Mouse (Mus musculus) right cerebral cortex, postnatal 10 days (tissue): ENCODE data around the gene Ap3d1.

Experiments
- DNase-seq, 2 experiments: peaks; one replicate each; pipeline ENCODE4 v3.0.0; 2021; ENCODE audit warnings: low spot score in 2 of 2

The Ap3d1 gene

DNA sequence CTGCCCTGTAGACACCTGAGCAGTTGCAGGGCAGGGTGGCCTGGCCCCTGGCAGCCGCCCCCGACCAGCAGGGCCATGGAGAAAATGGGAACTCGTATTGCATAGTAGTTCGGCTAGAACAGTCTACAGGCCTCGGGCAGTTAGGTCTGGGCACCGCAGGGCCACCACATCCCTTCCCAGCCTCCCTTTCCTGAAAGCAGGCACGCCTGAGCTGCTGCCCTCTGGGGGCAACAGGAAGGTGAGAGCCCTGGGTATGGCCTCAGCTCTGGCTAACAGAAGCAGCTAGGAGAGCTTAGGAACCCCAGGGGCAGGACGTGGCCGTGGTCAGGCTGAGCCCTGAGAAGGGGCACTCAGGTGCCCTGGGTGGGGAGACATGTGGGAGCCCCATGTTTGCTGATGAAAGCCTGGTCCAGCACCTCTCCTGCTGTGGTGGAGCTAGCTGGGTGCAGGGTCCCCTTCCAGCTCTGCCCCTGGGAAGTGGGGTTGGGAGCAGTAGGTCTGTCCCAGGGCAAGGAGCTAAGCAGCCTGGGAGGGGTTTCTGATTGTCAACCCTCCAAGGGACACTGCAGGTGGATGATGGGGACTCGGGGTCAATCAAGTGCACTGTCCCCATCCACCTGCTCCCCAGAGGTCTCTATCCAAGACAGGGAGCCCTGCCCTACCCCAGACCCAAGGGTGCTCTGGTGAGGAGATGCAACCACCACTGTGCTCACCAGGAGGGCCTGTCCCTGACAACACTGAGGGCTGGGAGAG is 75.9 kb downstream of the Ap3d1 start:
- no peak for DNase-seq

DNA sequence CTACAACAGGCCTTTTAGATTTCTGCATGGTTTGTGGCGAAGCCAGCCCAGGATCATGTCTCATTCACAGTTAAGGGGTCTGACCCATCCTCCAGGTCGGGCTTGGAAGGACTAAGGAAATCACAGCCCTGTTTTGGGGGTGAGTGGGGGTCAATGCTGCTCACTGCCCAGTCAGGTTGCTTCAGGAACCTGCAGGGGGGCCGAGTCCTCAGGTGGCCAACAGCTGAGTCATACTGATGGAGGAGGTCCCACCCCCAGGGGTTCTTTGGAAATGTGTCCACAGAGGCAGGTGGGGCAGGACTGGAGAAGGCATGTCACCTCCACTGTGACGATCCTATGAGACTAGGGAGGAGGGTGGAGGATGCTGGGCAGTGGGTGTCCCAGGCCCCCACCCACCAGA is 76.6 kb downstream of the Ap3d1 start:
- no peak for DNase-seq

DNA sequence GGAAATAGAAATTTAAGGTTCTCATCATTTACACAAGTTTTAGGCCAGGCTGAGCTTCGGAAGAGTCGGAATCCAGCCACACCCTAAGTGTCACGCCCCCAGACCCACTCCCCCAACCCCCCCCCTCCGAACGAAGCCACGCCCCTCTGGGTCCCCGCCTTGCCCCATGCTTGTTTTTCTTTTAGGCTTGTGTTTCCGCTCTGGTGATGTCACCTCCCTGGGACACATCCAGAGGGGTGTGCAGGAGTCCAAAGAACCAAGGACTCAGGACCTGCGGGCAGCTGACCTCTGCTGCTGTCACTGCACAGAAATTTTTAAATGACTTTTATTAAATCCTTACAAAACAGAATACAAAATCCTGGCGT is 77.1 kb downstream of the Ap3d1 start:
- no peak for DNase-seq

DNA sequence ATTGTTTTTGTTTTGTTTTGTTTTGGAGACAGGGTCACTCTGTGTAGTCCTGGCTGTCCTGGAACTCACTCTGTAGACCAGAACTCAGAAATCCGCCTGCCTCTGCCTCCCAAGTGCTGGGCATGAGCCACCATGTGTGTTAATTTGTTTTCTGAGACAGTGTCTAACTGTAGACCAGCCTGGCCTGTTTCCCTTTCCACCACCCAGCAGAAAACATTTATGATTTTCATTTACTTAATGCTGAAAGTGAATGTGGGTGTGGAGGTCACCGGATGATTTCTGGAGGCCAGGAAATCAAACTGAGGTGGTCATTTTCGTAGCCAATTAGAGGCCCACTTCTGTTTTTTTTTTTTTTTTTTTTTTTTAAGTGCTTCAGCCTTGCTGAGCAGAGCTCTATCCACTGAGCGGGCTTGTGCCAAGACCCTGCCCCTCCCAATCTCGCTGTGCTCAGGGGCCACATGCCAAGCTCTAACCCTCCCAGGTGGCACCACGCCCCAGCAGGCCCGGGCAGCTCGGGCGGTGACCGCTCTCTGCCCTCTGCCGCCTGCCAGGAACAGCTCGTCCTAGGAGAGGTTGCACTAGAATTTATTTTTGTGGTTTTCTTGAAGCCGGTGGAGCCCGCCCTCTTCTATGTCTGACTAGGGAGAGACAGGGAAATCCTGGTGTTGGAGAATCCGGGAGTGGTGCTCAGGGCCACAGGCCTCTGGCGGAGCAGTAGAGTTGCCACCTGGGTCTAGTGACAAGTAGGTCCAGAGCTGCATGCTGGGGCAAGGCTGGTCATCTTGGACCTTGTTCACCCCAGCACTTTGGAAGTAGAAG is 77.7 kb downstream of the Ap3d1 start:
- peak in 1 of 2 experiments; percentile 56 for DNase-seq

DNA sequence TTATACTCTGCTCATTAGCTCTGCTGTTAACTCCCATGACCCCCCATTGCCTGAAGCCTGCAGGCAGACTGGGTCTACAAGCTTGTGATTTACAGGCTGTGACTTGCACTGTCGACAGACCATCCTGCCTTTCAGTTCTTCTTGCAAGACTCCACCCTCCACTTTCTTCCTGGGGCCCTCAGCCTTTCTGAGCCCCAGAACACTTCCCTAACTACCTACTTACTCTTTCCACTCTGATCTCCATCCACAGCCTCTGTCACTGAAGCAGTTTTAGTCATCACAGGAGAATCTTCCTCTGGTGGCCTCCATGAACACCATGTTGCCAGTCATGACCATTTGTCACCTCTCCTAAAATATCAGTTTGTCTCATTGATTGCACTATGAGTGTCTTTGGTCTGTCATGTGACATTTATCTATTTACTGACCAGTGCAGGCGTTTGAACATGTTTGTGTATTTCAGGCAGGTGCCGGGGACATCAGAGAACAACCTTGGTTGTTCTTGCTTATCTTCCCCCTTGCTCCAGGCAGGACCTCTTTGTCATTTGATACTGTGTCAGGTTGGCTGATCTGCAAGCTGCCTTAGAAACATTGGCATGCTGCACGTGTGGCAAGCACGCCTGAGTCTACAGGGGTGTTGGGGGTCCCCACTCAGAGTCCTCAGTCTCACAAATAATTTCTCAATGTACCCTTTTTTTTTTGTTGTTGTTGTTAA is 78.4 kb downstream of the Ap3d1 start:
- DNase-seq, result no peak

DNA sequence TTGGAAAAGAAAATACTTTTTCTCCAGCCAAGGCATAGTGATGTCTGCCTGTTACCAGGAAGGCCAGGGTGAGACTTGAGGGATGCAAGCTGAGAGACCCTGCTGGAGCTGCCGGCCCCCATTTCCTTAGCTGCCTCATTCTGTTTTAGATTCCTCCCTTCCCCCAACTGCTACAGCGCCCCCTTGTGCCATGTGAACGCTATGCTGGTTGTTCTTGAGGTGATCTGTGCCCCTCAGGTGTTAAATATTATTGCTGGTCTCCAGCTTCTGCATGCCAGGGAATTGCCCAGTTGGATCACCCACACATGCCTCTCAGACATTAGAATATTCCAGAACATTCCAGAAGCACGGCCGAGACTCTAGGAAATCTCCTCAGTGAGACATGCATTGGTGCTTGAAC is 80.9 kb downstream of the Ap3d1 start:
- DNase-seq, result no peak

DNA sequence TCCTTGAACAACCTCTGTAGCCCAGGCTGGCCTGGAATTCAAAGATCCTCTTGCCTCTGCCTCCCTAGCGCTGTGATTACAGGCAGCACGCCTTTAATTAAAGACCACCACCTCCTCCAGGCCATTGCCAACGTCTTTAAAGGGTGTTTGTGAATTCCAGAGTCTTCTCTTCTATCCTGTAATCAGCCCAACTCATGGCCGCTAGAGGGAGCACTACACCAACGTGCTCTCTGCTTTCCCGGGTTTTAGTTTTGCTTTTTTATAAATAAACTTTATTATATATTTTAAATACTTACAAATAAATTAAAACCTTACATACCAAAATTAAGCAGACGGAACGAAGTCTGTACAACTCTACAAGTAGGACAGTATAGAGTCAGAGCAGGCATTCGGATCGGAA is 82.9 kb downstream of the Ap3d1 start:
- DNase-seq, result peak; percentile 80 to 86

DNA sequence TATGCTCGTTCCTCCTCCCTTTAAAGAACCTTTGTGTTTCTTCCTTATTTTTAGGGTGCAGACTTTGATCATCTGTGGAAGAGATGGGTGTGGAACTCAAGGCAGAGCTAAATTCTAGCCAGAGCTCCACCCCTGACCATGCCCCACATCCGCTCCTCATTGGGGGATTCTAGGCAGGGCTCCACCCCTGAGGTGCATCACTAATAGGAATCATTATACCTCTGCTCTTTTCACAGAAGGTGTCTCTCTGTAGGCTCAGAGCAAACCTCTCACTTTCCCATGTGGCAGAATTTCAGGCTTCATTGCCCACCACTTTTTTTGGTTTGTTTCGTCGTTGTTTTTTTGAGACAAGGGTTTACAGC is 83.2 kb downstream of the Ap3d1 start:
- DNase-seq, result no peak

DNA sequence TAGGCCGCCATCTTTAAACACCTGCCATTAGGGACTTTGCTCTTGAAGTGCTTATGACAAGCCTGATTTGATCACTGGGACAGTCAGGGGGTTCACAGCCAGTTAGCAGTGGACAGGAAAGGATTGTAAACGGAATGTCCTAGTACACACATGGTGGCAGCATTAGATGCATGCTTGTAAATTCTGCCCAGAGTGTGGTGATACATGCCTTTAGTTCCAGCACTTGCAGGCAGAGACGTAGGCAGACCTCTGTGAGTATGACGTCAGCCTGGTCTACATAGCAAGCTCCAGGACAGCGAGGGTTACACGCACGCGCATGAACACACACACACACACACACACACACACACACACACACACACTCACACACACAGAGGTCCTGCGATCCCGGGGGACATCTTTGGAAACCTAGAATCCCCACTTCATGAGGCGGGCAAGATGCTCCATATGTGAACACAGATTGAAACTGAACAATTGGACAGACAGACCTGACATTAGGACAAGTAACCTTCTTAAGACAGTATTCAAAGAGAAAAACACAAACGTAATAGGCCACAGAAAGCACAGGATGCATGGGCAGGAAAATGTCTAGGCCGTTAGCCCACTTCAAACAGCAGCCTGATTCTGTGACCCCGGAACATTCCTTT is 83.7 kb downstream of the Ap3d1 start:
- no peak for DNase-seq
